Mouse (Mus musculus): ENCODE results near the gene Ilvbl. TPM values are rescaled to one million over a fixed set of nuclear protein-coding genes. Genes with fewer than 3 reads are reported as not detected.

Ilvbl gene
- polyA plus RNA-seq, 1 experiment: 0.95 TPM

DNA sequence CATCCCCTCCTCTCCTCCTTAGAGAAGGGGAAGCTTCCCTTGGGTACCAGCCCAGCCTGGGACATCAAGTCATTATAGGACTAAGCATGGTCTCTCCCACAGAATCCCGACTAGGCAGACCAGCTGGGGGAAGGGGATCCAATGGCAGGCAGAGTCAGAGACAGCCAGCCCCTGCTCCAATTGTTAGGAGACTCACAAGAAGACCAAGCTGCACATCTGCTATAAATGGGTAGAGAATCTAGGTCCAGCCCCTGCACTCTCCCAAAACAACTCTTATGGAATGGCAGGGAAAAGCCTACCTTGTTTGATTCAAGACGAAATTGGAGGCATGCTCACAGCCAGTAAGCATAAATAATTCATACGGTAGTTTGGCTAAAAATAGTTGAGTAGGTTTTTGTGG lies 920 bp upstream of the Ilvbl start:
- TF ChIP-seq TAL1 (IDR thresholded peaks at IDR 0.05; ENCODE audit: low read length): no peak
- no peak for TF ChIP-seq GATA1 (IDR thresholded peaks at IDR 0.05; ENCODE audit: low read length)
- Histone ChIP-seq H3K4me1 (ENCODE audit: control insufficient read depth) (peaks cover 39% of the 10 kb centered on the region), H3K4me3 (replicated peaks) (no peak overlapping the region), H3K27me3 (ENCODE audit: control insufficient read depth) (peaks cover 6% of the 10 kb centered on the region; the same call in 1 of the 2 replicates), H3K9me3 (ENCODE audit: control insufficient read depth, low read length) (no peaks in the 10 kb centered on the region), H3K36me3 (ENCODE audit: control insufficient read depth) (peaks cover 15% of the 10 kb centered on the region)

DNA sequence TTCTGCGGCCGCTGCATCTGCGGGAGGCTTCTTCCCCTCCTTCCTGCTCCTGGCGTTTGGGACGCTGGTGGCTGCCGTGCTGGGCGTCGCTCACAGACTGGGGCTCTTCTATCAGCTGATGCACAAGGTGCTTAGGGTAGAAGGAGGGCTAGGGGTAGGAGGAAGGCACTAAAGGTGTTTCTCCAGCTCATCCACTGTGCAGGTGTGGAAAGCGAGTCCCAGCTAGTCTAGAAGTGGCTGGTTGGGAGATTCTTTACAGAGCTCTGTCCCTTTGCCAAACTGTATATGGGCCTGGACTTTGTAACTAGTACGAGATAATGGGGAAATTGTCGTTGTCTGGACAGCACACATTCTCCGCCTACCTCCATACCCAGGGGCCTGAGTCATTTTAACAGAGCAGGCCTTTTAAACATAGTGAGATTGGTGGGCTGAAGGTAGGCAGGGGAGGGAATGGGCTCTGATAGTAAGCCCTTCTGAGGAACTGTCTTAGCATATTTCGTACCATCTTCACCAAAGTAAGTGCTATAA lies 1.0 kb downstream of the Ilvbl start:
- peaks cover 34% of the 10 kb centered on the region for H3K36me3 ChIP-seq (ENCODE audit: control insufficient read depth)

DNA sequence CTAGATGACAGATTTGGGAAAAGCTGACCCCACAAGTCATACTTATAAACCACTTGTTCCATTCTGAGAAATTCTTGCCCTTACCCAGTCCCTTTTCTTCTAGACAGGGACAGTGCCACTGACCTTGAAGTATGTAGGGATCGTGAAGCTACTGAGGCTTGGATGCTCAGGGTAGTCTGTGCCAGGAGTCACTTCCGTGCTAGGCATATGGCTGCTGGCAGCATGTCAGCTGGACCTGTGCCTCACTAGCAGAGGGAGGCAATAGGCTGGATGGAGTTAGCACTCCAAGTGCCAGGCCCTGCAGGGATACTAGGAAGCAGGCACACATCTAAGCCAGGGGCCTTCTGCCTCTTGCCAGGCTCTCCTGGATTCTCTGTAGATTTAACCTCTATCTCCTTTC lies 1.5 kb downstream of the Ilvbl start:
- no peaks in the 10 kb centered on the region for H3K27me3 ChIP-seq (ENCODE audit: control insufficient read depth)
- H3K4me3 ChIP-seq (replicated peaks): peak overlapping the region; percentile 85
- H3K36me3 ChIP-seq (ENCODE audit: control insufficient read depth): peaks cover 40% of the 10 kb centered on the region
- H3K9me3 ChIP-seq (ENCODE audit: control insufficient read depth, low read length): no peaks in the 10 kb centered on the region
- TF ChIP-seq GATA1 (IDR thresholded peaks at IDR 0.05; ENCODE audit: low read length) (no peak), TAL1 (IDR thresholded peaks at IDR 0.05; ENCODE audit: low read length) (no peak)
- peaks cover 39% of the 10 kb centered on the region for H3K4me1 ChIP-seq (ENCODE audit: control insufficient read depth)

More for the DNA sequence above, 1.0 kb downstream of the Ilvbl start:
- peak overlapping the region; percentile 85 for H3K4me3 ChIP-seq (replicated peaks)
- H3K9me3 ChIP-seq (ENCODE audit: control insufficient read depth, low read length): no peaks in the 10 kb centered on the region
- H3K4me1 ChIP-seq (ENCODE audit: control insufficient read depth): peaks cover 39% of the 10 kb centered on the region
- TF ChIP-seq TAL1 (IDR thresholded peaks at IDR 0.05; ENCODE audit: low read length) (no peak), GATA1 (IDR thresholded peaks at IDR 0.05; ENCODE audit: low read length) (no peak)
- H3K27me3 ChIP-seq (ENCODE audit: control insufficient read depth): peaks cover 3% of the 10 kb centered on the region; the same call in 1 of the 2 replicates

DNA sequence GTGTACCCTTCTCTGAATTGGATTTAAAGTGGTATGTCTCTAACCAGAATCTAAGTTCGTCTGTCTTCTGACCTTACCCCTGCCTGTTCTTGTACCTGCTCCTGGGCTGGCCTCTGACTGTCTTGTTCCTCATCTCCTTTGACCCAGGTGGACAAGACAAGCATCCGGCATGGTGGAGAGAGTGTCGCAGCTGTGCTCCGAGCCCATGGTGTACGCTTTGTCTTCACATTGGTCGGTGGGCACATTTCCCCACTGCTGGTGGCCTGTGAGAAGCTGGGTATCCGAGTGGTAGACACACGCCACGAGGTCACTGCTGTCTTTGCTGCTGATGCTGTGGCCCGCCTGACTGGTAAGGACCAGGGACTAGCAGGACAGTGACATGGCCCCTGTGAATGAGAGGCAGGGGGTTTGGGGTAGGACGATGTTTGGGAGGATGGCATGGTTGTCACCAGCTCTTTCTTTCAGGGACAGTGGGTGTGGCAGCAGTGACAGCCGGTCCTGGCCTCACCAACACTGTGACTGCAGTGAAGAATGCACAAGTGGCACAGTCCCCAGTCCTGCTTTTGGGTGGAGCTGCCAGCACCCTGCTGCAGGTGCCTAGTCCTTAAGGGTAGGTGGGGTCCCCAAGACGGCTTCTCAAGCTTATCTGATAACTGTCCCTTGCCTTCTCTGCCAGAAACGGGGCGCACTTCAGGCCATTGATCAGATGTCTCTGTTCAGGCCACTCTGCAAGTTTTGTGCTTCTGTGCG lies 2.5 kb downstream of the Ilvbl start:
- H3K4me3 ChIP-seq (replicated peaks): no peak overlapping the region
- TF ChIP-seq TAL1 (IDR thresholded peaks at IDR 0.05; ENCODE audit: low read length) (no peak), GATA1 (IDR thresholded peaks at IDR 0.05; ENCODE audit: low read length) (no peak)
- H3K9me3 ChIP-seq (ENCODE audit: control insufficient read depth, low read length): no peaks in the 10 kb centered on the region
- peaks cover 48% of the 10 kb centered on the region for H3K36me3 ChIP-seq (ENCODE audit: control insufficient read depth)
- peaks cover 39% of the 10 kb centered on the region for H3K4me1 ChIP-seq (ENCODE audit: control insufficient read depth)
- H3K27me3 ChIP-seq (ENCODE audit: control insufficient read depth): no peaks in the 10 kb centered on the region

DNA sequence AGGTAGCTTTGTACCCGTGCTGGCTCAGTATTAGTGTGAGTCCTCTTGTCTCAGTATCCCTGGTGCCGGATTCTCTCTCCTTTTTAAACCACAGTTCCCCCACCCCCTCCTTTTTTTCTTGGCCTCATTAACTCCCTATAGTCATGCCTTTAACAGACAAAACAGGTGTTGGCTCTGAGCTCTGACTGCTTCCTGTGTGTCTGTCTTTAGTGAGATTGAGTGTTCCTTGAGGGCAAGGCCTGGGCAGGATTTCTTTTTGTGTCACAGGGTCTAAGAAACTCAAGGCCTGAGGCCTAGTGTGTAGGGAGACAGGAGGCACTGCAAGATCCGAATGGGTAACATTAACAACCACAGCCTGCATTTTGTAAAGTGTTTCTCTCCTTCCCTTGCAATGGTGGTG lies 4.1 kb downstream of the Ilvbl start:
- Histone ChIP-seq H3K4me3 (replicated peaks) (no peak overlapping the region), H3K9me3 (ENCODE audit: control insufficient read depth, low read length) (no peaks in the 10 kb centered on the region), H3K27me3 (ENCODE audit: control insufficient read depth) (no peaks in the 10 kb centered on the region), H3K4me1 (ENCODE audit: control insufficient read depth) (peaks cover 39% of the 10 kb centered on the region), H3K36me3 (ENCODE audit: control insufficient read depth) (peaks cover 59% of the 10 kb centered on the region)
- TF ChIP-seq TAL1 (IDR thresholded peaks at IDR 0.05; ENCODE audit: low read length): no peak
- TF ChIP-seq GATA1 (IDR thresholded peaks at IDR 0.05; ENCODE audit: low read length): no peak

DNA sequence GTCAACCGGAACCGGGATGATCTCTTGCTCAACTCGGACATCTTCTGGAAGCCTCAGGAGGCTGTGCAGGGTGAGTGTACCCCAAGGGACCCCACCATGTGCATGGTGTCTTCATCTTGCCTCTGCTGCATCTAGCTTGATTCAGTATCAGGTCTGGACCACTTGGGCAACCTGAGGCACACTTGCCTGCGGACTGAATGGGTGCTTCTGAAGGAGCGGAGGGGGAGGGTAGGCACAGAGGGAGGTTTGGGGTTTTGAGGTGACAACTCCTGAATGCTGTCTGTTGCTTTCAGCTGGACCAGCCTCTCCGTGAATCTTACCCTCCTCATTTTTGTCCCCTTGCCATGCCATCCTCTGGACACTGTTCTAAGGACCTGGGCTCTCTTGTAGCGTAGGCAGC lies 7.0 kb downstream of the Ilvbl start:
- no peak overlapping the region for H3K4me3 ChIP-seq (replicated peaks)
- H3K9me3 ChIP-seq (ENCODE audit: control insufficient read depth, low read length): no peaks in the 10 kb centered on the region
- no peaks in the 10 kb centered on the region for H3K27me3 ChIP-seq (ENCODE audit: control insufficient read depth)
- peaks cover 13% of the 10 kb centered on the region for H3K4me1 ChIP-seq (ENCODE audit: control insufficient read depth)
- no peak for TF ChIP-seq GATA1 (IDR thresholded peaks at IDR 0.05; ENCODE audit: low read length)
- TF ChIP-seq TAL1 (IDR thresholded peaks at IDR 0.05; ENCODE audit: low read length): no peak
- H3K36me3 ChIP-seq (ENCODE audit: control insufficient read depth): peaks cover 68% of the 10 kb centered on the region

DNA sequence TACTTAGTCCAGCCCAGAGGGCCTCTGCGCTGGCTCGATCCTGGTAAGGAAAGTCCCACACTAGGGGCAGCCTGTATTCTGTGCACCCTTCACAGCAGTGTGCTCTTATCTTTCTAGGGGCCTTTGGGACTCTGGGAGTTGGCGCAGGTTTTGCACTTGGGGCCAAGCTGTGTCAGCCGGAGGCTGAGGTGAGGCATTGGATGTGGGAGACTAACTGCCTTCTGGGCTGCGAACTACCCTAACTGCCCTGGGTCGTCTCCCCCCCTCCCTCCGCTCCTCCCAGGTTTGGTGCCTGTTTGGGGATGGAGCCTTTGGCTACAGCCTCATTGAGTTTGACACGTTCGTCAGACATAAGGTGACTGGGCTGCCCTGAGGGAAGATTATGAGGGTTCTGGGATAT lies 9.2 kb downstream of the Ilvbl start:
- no peak overlapping the region for H3K4me3 ChIP-seq (replicated peaks)
- no peaks in the 10 kb centered on the region for H3K9me3 ChIP-seq (ENCODE audit: control insufficient read depth, low read length)
- no peaks in the 10 kb centered on the region for H3K4me1 ChIP-seq (ENCODE audit: control insufficient read depth)
- peaks cover 52% of the 10 kb centered on the region for H3K36me3 ChIP-seq (ENCODE audit: control insufficient read depth)
- no peaks in the 10 kb centered on the region; the same call in 1 of the 2 replicates for H3K27me3 ChIP-seq (ENCODE audit: control insufficient read depth)
- TF ChIP-seq GATA1 (IDR thresholded peaks at IDR 0.05; ENCODE audit: low read length): no peak

DNA sequence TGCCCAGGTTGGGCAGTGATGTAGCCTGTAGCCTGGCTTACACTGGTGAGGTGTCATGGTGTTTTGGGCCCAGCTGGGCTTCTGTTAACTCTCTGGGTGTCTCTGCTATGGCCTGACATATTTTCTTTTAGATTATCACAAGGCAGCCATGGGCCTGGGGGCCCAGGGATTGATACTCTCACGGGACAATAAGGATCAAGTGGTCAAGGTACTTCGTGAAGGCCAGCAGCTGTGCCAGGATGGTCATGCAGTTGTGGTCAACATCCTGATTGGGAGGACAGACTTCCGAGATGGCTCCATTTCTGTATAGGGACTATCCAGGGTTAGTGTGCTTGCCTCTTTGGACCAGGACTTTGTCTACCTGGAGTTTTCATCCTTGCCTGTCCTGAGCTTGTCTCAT lies 9.8 kb downstream of the Ilvbl start:
- H3K4me3 ChIP-seq (replicated peaks): no peak overlapping the region
- no peaks in the 10 kb centered on the region for H3K9me3 ChIP-seq (ENCODE audit: control insufficient read depth, low read length)
- TF ChIP-seq TAL1 (IDR thresholded peaks at IDR 0.05; ENCODE audit: low read length) (no peak), GATA1 (IDR thresholded peaks at IDR 0.05; ENCODE audit: low read length) (no peak)
- H3K27me3 ChIP-seq (ENCODE audit: control insufficient read depth): peaks cover under 1% of the 10 kb centered on the region; the same call in 1 of the 2 replicates
- H3K4me1 ChIP-seq (ENCODE audit: control insufficient read depth): no peaks in the 10 kb centered on the region
- H3K36me3 ChIP-seq (ENCODE audit: control insufficient read depth): peaks cover 46% of the 10 kb centered on the region

DNA sequence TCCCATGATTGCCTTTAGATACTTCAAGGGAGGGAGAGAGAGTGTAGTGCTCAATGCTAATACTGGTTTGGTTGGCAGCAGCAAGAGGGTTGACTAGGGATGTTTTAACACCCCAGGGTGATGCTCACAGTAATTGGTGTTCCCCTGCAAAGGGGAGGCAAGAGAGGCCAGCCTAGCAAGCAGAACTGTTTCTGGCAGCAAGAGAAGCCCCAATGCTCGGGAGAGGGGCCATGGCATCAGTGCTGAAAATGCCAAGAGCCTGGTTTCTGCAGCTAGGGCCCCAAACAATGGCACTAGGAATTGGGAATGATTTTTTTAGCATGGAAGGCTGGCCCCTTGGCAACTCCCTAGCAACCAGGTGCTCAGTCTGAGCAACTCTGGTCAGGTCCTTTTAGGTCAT lies 10.8 kb downstream of the Ilvbl start:
- H3K9me3 ChIP-seq (ENCODE audit: control insufficient read depth, low read length): no peaks in the 10 kb centered on the region
- H3K27me3 ChIP-seq (ENCODE audit: control insufficient read depth): peaks cover 11% of the 10 kb centered on the region
- H3K4me1 ChIP-seq (ENCODE audit: control insufficient read depth): no peaks in the 10 kb centered on the region
- TF ChIP-seq TAL1 (IDR thresholded peaks at IDR 0.05; ENCODE audit: low read length) (no peak), GATA1 (IDR thresholded peaks at IDR 0.05; ENCODE audit: low read length) (no peak)
- peaks cover 35% of the 10 kb centered on the region for H3K36me3 ChIP-seq (ENCODE audit: control insufficient read depth)
- no peak overlapping the region for H3K4me3 ChIP-seq (replicated peaks)

Data from erythroblast, embryonic 14.5 days (primary cell).